Mouse (Mus musculus): ENCODE data around the gene Tas2r143. TPM values are rescaled to one million over a fixed set of nuclear protein-coding genes. Genes with fewer than 3 reads are reported as not detected.

The Tas2r143 gene
- polyA plus RNA-seq, 1 experiment = 0.13 TPM

GRCm38 (mm10) chr6:42373669-42374430 is 26.2 kb upstream of the Tas2r143 start:
- no peak for DNase-seq (ENCODE audit: low read depth in 1 of 2, low spot score in 2 of 2)
- Histone ChIP-seq H3K27me3 (ENCODE audit: control insufficient read depth, insufficient read depth, low read length) (no peaks in the 10 kb centered on the region), H3K36me3 (ENCODE audit: control insufficient read depth, insufficient read depth, low read length) (no peaks in the 10 kb centered on the region), H3K4me1 (ENCODE audit: control insufficient read depth, insufficient read depth, insufficient read length) (peaks cover 7% of the 10 kb centered on the region), H3K4me3 (ENCODE audit: extremely low read depth, insufficient read depth, insufficient read length) (no peak overlapping the region), H3K27ac (ENCODE audit: insufficient read depth, low read length) (no peak overlapping the region)
- 44% methylated on average over 7 of the region's 7 CpGs for WGBS
- TF ChIP-seq POLR2A (IDR thresholded peaks at IDR 0.05; ENCODE audit: low read depth, low read length) = no peak
- TF ChIP-seq CTCF (IDR thresholded peaks at IDR 0.05; ENCODE audit: extremely low read depth, insufficient read depth, insufficient read length, insufficient replicate concordance) = no peak

GRCm38 (mm10) chr6:42374701-42375100 is 25.3 kb upstream of the Tas2r143 start:
- WGBS = 89% methylated on average over 4 of the region's 4 CpGs
- H3K27me3 ChIP-seq (ENCODE audit: control insufficient read depth, insufficient read depth, low read length) = no peaks in the 10 kb centered on the region
- TF ChIP-seq CTCF (IDR thresholded peaks at IDR 0.05; ENCODE audit: extremely low read depth, insufficient read depth, insufficient read length, insufficient replicate concordance) = no peak
- TF ChIP-seq POLR2A (IDR thresholded peaks at IDR 0.05; ENCODE audit: low read depth, low read length) = no peak
- no peak overlapping the region for H3K4me3 ChIP-seq (ENCODE audit: extremely low read depth, insufficient read depth, insufficient read length)
- no peaks in the 10 kb centered on the region for H3K36me3 ChIP-seq (ENCODE audit: control insufficient read depth, insufficient read depth, low read length)
- H3K4me1 ChIP-seq (ENCODE audit: control insufficient read depth, insufficient read depth, insufficient read length) = peaks cover 7% of the 10 kb centered on the region
- DNase-seq (ENCODE audit: low read depth in 1 of 2, low spot score in 2 of 2) = no peak
- no peak overlapping the region for H3K27ac ChIP-seq (ENCODE audit: insufficient read depth, low read length)

- H3K4me1 ChIP-seq (ENCODE audit: control insufficient read depth, insufficient read depth, insufficient read length) = peaks cover 7% of the 10 kb centered on the region
- TF ChIP-seq POLR2A (IDR thresholded peaks at IDR 0.05; ENCODE audit: low read depth, low read length) = no peak
- TF ChIP-seq CTCF (IDR thresholded peaks at IDR 0.05; ENCODE audit: extremely low read depth, insufficient read depth, insufficient read length, insufficient replicate concordance) = no peak
- no peak overlapping the region for H3K4me3 ChIP-seq (ENCODE audit: extremely low read depth, insufficient read depth, insufficient read length)
- no peaks in the 10 kb centered on the region for H3K27me3 ChIP-seq (ENCODE audit: control insufficient read depth, insufficient read depth, low read length)
- WGBS = 92% methylated on average over 2 of the region's 2 CpGs
- no peak for DNase-seq (ENCODE audit: low read depth in 1 of 2, low spot score in 2 of 2)
- H3K36me3 ChIP-seq (ENCODE audit: control insufficient read depth, insufficient read depth, low read length) = no peaks in the 10 kb centered on the region
- H3K27ac ChIP-seq (ENCODE audit: insufficient read depth, low read length) = no peak overlapping the region
These were observed 24.9 kb upstream of the Tas2r143 start for GRCm38 (mm10) chr6:42375131-42375530.

GRCm38 (mm10) chr6:42376016-42376415 is 24.0 kb upstream of the Tas2r143 start:
- 50% methylated on average over 4 of the region's 4 CpGs for WGBS
- no peak for TF ChIP-seq CTCF (IDR thresholded peaks at IDR 0.05; ENCODE audit: extremely low read depth, insufficient read depth, insufficient read length, insufficient replicate concordance)
- TF ChIP-seq POLR2A (IDR thresholded peaks at IDR 0.05; ENCODE audit: low read depth, low read length) = no peak
- H3K36me3 ChIP-seq (ENCODE audit: control insufficient read depth, insufficient read depth, low read length) = no peaks in the 10 kb centered on the region
- no peaks in the 10 kb centered on the region for H3K27me3 ChIP-seq (ENCODE audit: control insufficient read depth, insufficient read depth, low read length)
- no peak for DNase-seq (ENCODE audit: low read depth in 1 of 2, low spot score in 2 of 2)
- H3K27ac ChIP-seq (ENCODE audit: insufficient read depth, low read length) = no peak overlapping the region
- H3K4me3 ChIP-seq (ENCODE audit: extremely low read depth, insufficient read depth, insufficient read length) = no peak overlapping the region
- peaks cover 7% of the 10 kb centered on the region for H3K4me1 ChIP-seq (ENCODE audit: control insufficient read depth, insufficient read depth, insufficient read length)

GRCm38 (mm10) chr6:42376504-42377019 is 23.5 kb upstream of the Tas2r143 start:
- H3K36me3 ChIP-seq (ENCODE audit: control insufficient read depth, insufficient read depth, low read length) = no peaks in the 10 kb centered on the region
- WGBS = 61% methylated on average over 6 of the region's 6 CpGs
- no peak overlapping the region for H3K27ac ChIP-seq (ENCODE audit: insufficient read depth, low read length)
- no peak for TF ChIP-seq CTCF (IDR thresholded peaks at IDR 0.05; ENCODE audit: extremely low read depth, insufficient read depth, insufficient read length, insufficient replicate concordance)
- TF ChIP-seq POLR2A (IDR thresholded peaks at IDR 0.05; ENCODE audit: low read depth, low read length) = no peak
- H3K27me3 ChIP-seq (ENCODE audit: control insufficient read depth, insufficient read depth, low read length) = no peaks in the 10 kb centered on the region
- no peak for DNase-seq (ENCODE audit: low read depth in 1 of 2, low spot score in 2 of 2)
- peaks cover 7% of the 10 kb centered on the region for H3K4me1 ChIP-seq (ENCODE audit: control insufficient read depth, insufficient read depth, insufficient read length)
- H3K4me3 ChIP-seq (ENCODE audit: extremely low read depth, insufficient read depth, insufficient read length) = no peak overlapping the region

- Histone ChIP-seq H3K27ac (ENCODE audit: insufficient read depth, low read length) (no peak overlapping the region), H3K4me3 (ENCODE audit: extremely low read depth, insufficient read depth, insufficient read length) (no peak overlapping the region), H3K4me1 (ENCODE audit: control insufficient read depth, insufficient read depth, insufficient read length) (peaks cover 7% of the 10 kb centered on the region), H3K27me3 (ENCODE audit: control insufficient read depth, insufficient read depth, low read length) (no peaks in the 10 kb centered on the region), H3K36me3 (ENCODE audit: control insufficient read depth, insufficient read depth, low read length) (no peaks in the 10 kb centered on the region)
- DNase-seq (ENCODE audit: low read depth in 1 of 2, low spot score in 2 of 2) = no peak
- 91% methylated on average over 5 of the region's 5 CpGs for WGBS
- TF ChIP-seq POLR2A (IDR thresholded peaks at IDR 0.05; ENCODE audit: low read depth, low read length) (no peak), CTCF (IDR thresholded peaks at IDR 0.05; ENCODE audit: extremely low read depth, insufficient read depth, insufficient read length, insufficient replicate concordance) (no peak)
These were observed 22.8 kb upstream of the Tas2r143 start for GRCm38 (mm10) chr6:42377280-42377679.

- H3K27ac ChIP-seq (ENCODE audit: insufficient read depth, low read length) = no peak overlapping the region
- WGBS = 90% methylated on average over 3 of the region's 3 CpGs
- TF ChIP-seq CTCF (IDR thresholded peaks at IDR 0.05; ENCODE audit: extremely low read depth, insufficient read depth, insufficient read length, insufficient replicate concordance) = no peak
- TF ChIP-seq POLR2A (IDR thresholded peaks at IDR 0.05; ENCODE audit: low read depth, low read length) = no peak
These were observed 20.5 kb upstream of the Tas2r143 start for GRCm38 (mm10) chr6:42379551-42379950.

More at GRCm38 (mm10) chr6:42379551-42379950, 20.5 kb upstream of the Tas2r143 start:
- no peak for DNase-seq (ENCODE audit: low read depth in 1 of 2, low spot score in 2 of 2)
- Histone ChIP-seq H3K4me3 (ENCODE audit: extremely low read depth, insufficient read depth, insufficient read length) (no peak overlapping the region), H3K27me3 (ENCODE audit: control insufficient read depth, insufficient read depth, low read length) (no peaks in the 10 kb centered on the region), H3K36me3 (ENCODE audit: control insufficient read depth, insufficient read depth, low read length) (no peaks in the 10 kb centered on the region), H3K4me1 (ENCODE audit: control insufficient read depth, insufficient read depth, insufficient read length) (no peaks in the 10 kb centered on the region)

All from spleen, adult 2 months (tissue).